Mouse (Mus musculus) monocyte, adult 59 days (primary cell): ENCODE results near the gene Trh. TPM values are rescaled to one million over a fixed set of nuclear protein-coding genes. Genes with fewer than 3 reads are reported as not detected.

Experiments
- total RNA-seq, 2 experiments: library from RNA; stranded (reverse); gene quantifications; one replicate each; pipeline ENCODE4 v1.2.4; 2023

Gene Trh
- total RNA-seq = not detected

DNA sequence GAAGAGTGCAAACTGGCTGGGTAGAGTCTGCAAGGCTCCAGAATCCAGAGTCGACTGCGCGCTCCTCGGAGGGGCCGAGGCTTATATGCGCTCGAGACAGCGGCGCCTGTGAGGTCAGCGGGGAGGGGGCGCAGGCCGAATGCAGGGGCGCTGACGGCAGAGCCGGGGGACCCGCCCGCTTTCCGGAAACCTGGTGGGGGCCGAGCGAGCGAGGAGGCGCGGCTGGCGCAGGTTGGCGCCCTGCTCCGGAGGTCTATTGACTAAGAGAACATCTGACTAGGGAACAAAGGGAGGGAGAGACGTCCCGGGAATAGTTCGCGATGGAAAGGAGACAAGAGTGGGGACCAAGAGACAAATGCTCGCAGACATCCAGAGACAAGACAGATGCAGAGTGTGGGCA, at the start of gene Trh:
TSS of gene Trh (minus strand) at position 60 of the 400 bp plus-strand sequence.

DNA sequence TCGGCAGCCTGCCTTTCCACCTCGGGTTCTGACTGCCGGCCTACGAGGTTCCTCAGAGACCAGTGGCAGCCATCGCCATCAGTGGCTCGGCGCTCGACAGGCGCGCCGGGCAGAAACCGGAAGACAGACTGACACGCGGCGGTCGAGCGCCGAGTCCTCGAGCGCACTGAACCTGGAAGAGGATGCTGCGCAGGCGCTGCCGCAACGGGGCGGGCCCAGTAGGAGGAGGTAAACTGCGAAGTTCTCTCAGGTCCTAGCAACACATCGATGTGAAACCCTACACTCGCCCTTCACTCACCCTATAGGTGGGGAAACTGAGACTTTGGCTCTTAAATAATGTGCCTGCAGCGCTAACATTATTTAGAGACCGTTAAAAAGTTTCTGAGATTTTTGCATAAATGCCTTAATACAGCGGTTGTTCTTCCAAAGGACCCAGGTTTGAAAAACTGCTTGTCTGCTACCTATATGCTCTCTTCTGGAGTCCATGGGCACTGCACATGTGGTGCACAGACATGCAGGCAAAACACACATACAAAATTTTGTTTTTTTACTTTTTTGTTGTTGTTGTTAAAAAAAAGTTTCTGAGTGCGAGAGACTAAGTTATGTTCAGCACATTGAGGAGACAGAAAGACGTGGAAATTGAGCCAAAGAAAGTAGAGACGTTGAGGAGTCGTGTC, 29.5 kb downstream of the Trh start, which contains the start of gene Rbsn:
TSS of gene Rbsn (minus strand) at position 153 of the 677 bp plus-strand sequence.

Other genes with a start within 250 kb of the Trh start
- 10 to 100 TPM; 72.7 to 78.6 TPM for gene Nr2c2, start 153.3 kb downstream of the Trh start, total RNA-seq
- 10 to 100 TPM; 18.0 to 21.3 TPM for gene Mrps25, start 60.6 kb downstream of the Trh start, total RNA-seq
- gene Rbsn, start 29.7 kb downstream of the Trh start, total RNA-seq = 10 to 100 TPM; 21.6 to 23.9 TPM